Mouse (Mus musculus) stomach, postnatal 0 days (tissue): ENCODE data around the gene Dgkg.

Source experiments
- CTCF ChIP-seq: IDR thresholded peaks from 2 replicates; pipeline ENCODE4 v1.5.1; 2016; ENCODE audit warnings: antibody characterized with exemption, low read depth, mild to moderate bottlenecking, moderate library complexity
- EP300 ChIP-seq: optimal IDR thresholded peaks from 2 replicates; pipeline ENCODE3; 2016; ENCODE audit warnings: antibody characterized with exemption

GRCm38 (mm10) chr16:22633063-22633462 is 24.0 kb downstream of the Dgkg start:
- no peak for TF ChIP-seq CTCF
- TF ChIP-seq EP300: no peak
